ENCODE assay signal across 22 mouse cellular contexts in genomic region chr1:92877431-92877978, GRCm38 (mm10).
"Had no signal": no experiment of that assay in that cellular context is flagged by ENCODE, and none has a peak within 500 bp of the region (broad histone marks: within the 10 kb centered on the region; RNA-seq: fewer than 3 reads in every experiment).

No protein-coding gene starts in this region.

- H3K27me3 ChIP-seq: limb, embryonic 15.5 days; midbrain, embryonic 12.5 days; midbrain, embryonic 15.5 days; neural tube, embryonic 13.5 days; stomach, embryonic 15.5 days had no signal

- H3K27ac ChIP-seq: left cerebral cortex, adult 2 months; limb, embryonic 15.5 days; liver, embryonic 14.5 days; macrophage; midbrain, embryonic 12.5 days; midbrain, embryonic 15.5 days; neural tube, embryonic 13.5 days; stomach, embryonic 15.5 days had no signal

- H3K36me3 ChIP-seq: limb, embryonic 15.5 days; midbrain, embryonic 12.5 days; midbrain, embryonic 15.5 days; neural tube, embryonic 13.5 days; stomach, embryonic 15.5 days had no signal

- ATAC-seq: inflammation-experienced regulatory T-cells, adult 6 months; intestine, embryonic 16.5 days; liver, postnatal 0 days; lung, postnatal 0 days; midbrain, embryonic 15.5 days had no signal

- H3K4me1 ChIP-seq: midbrain, embryonic 12.5 days; midbrain, embryonic 15.5 days; neural tube, embryonic 13.5 days; stomach, embryonic 15.5 days had no signal

- DNase-seq: kidney, adult 8-10 months; kidney, postnatal 25 days; layer of hippocampus, postnatal 36 days; left cerebral cortex, postnatal 4 days; liver, postnatal 0 days; lung, embryonic 14.5 days; retina, postnatal 1 day; right cerebral cortex, postnatal 25 days; spleen, adult 18-20 months; thymus, postnatal 25 days had no signal

- H3K4me3 ChIP-seq: left cerebral cortex, adult 2 months; limb, embryonic 15.5 days; midbrain, embryonic 12.5 days; midbrain, embryonic 15.5 days; neural tube, embryonic 13.5 days; stomach, embryonic 15.5 days had no signal

- H3K4me2 ChIP-seq: limb, embryonic 15.5 days; liver, embryonic 11.5 days; lung, embryonic 14.5 days; midbrain, embryonic 12.5 days; midbrain, embryonic 15.5 days; neural tube, embryonic 13.5 days; stomach, embryonic 15.5 days had no signal

- H3K9me3 ChIP-seq: limb, embryonic 15.5 days; midbrain, embryonic 12.5 days; midbrain, embryonic 15.5 days; neural tube, embryonic 13.5 days; stomach, embryonic 15.5 days had no signal

- H3K9ac ChIP-seq: limb, embryonic 15.5 days; liver, embryonic 14.5 days; liver, postnatal 0 days; lung, embryonic 14.5 days; midbrain, embryonic 12.5 days; midbrain, embryonic 15.5 days; neural tube, embryonic 13.5 days; stomach, embryonic 15.5 days had no signal
